Mouse (Mus musculus): ENCODE data around the gene Dpagt1.

DNA sequence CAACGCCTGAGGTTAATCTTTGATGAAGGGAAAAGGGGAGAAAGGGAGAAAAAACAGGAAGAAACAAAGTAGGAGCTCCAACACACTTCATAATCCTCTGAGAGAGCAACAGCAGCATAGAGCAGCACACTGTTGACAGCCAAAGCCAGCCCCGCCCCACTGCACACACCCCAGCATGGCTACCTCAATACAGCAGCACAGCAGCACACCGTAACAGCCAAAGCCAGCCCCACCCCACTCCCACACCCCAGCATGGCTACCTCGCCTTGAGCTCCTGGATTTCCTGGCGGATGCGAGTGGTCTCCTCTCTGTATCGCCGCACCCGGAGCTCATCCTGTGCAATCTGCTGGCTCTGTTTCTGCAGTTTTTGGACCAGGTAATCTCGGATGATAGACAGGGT is 26.5 kb downstream of the Dpagt1 start:
- TF ChIP-seq CTCF (IDR thresholded peaks at IDR 0.05; ENCODE audit: borderline replicate concordance, insufficient read depth, low read depth, low read length) (no peak), POLR2A (IDR thresholded peaks at IDR 0.05; ENCODE audit: borderline replicate concordance, insufficient read depth, low read length) (no peak)
